Mouse (Mus musculus): ENCODE measurements around the gene Unc119. TPM values are rescaled to one million over a fixed set of nuclear protein-coding genes. Genes with fewer than 3 reads are reported as not detected.

Gene Unc119
- total RNA-seq, 2 experiments from 2014 or later: 28.2 to 30.6 TPM

DNA sequence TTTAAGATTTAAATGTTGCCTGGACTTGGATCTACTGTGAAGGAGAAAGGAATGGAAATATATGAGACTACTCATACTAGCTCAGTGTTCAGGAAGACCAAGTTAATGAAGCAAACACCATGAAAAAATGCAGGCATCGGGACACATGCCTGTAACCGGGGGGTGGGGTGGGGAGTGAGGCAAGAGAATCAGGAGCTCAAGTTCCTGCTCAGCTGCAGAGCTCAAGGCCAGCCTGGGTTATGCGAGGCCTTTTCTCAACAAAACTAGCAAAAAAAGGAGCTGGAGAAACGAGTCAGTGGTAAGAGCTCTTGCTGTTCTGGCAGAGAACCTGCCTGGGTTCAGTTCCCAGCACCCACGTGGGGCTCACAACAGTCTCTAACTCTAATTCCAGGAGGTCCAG, 9.3 kb upstream of the Unc119 start:
- no peak for DNase-seq (ENCODE audit: low spot score in 2 of 2)
- intact Hi-C loops (cut with DNase I): no loop called here

DNA sequence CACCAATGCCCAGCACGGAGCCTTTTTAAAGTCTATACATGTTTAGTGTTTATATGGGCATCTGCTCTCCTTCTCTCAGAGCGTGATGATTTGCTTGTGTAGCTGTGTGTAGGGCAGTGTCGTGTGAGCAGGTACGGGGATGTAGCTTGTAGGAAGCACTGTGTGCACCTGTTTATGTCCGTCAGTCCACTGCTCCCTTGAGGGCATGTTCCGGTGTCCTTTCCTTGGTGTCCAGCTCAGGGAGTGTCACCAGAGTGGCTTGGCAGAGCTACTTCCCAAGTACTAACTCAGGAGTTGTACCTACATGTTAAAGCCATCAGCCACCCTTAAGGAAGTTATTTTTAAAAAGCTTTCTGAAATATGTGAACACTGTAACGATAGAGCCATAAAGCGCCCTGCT, 6.2 kb upstream of the Unc119 start:
- intact Hi-C loops (cut with DNase I): no loop called here

DNA sequence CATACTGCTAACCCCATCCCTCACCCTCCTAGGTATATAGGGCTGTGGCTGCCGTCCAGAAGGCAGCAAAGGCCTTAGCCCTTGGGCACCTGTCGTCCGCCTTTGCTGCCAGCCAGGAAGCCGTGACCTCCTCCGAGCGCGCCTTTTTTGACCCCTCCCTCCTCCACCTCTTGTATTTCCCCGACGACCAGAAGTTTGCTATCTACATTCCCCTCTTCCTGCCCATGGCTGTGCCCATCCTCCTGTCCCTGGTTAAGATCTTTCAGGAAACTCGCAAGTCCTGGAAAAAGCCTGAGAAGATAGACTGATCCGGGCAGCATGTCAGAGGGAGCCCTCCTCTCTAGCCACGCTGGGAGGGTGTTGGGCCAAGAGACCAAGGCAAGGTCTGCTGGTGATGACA, 1.6 kb upstream of the Unc119 start:
- intact Hi-C loops (cut with DNase I): loop anchor here (5.0 kb wide), 1 partner anchor 79 kb away; the partner anchor contains the start of gene 2610507B11Rik
- no peak for DNase-seq (ENCODE audit: low spot score in 2 of 2)

More for the DNA sequence above, 6.2 kb upstream of the Unc119 start:
- no peak for DNase-seq (ENCODE audit: low spot score in 2 of 2)

DNA sequence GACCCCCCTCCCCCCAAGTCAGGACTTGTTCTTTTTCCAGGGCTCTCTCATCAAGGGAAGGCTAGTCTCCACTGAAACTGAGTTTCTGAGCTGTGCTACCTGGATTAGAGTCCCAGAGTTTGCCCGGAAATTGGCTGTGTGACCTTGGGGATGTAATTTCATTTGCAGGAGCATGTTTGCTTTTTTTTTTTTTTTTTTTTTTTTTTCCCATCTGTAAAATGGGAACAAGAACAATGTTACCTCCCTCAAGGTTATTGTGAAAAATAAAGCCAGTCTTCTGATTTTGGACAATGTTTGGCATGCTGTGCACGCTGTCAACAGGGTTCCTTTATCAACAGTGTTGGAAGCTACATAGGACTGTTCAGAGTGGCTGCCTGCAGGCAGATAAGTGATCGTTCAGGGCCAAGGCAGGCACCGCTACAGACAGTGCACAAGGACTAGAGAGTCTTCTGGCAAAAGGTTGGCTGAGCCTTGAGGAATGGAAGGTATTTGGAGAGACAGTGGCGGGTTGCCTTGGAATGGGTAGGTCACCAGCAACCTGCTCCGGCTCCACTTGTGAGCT, 1.1 kb downstream of the Unc119 start:
- intact Hi-C loops (cut with DNase I): loop anchor here (5.0 kb wide), 1 partner anchor 82 kb away; the partner anchor contains the start of gene 2610507B11Rik
- no peak for DNase-seq (ENCODE audit: low spot score in 2 of 2)

DNA sequence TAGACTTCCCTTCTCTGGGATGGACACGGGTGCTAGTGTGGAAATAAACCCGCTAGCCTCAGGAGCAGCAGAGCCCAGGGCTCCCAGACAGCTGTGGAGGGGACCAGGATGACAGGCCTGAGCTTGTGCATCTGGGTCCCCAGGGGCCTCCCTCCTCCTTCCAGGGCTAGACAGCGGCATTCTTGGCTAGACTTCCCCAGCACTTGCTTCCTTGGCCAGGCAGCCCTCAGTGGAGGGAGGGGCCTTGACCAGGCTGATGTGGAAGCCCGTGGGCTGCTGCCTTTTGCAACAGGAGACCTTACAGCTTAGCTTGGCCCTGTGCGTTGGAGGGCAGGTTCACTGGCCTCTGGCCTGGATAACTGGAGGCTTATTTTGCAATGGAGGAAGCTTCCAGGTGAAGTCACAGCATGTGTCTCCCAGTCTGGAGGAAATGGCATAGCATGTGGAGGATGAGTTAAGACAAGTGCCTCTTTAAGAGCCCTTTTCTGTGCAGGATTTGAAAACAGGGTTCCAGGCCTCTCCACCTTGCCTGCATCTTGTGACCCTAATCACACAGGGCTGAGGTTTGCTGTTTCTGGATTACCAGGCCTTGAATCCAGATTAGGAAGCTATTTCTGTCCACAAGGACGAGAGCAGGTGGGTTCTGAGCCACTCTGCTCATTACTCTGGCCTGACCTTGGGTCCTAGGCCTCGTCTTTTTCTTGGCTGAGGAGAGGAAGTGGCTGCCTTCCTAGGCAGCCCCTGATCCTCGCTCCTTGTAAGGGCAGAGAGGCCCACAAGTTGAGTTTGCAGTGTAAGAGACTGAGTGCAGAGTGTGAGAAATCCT, 1.8 kb downstream of the Unc119 start:
- DNase-seq (ENCODE audit: low spot score in 2 of 2): no peak
- intact Hi-C loops (cut with DNase I): loop anchor here (5.0 kb wide), 1 partner anchor 83 kb away; the partner anchor contains the start of gene 2610507B11Rik

DNA sequence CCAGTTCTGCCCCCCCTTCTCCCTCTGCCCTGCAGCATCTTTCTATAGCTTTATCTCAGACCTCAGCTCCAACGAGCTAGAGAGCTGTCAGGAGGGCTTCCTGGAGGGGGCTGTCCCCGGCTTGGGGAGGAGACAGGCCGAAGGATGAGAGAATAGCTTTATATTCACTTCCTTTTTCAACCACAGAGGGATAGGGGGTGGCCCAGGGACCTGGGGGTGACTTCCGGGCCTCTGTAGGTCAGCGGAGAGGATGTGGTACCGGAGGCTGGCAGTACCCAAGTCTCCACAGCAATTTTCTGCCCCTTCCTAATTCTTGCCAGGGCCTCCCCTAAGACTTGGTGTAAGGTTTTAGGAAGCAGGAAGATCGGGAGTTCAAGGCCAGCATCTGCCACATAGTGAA, 2.5 kb downstream of the Unc119 start:
- intact Hi-C loops (cut with DNase I): no loop called here
- DNase-seq (ENCODE audit: low spot score in 2 of 2): no peak

DNA sequence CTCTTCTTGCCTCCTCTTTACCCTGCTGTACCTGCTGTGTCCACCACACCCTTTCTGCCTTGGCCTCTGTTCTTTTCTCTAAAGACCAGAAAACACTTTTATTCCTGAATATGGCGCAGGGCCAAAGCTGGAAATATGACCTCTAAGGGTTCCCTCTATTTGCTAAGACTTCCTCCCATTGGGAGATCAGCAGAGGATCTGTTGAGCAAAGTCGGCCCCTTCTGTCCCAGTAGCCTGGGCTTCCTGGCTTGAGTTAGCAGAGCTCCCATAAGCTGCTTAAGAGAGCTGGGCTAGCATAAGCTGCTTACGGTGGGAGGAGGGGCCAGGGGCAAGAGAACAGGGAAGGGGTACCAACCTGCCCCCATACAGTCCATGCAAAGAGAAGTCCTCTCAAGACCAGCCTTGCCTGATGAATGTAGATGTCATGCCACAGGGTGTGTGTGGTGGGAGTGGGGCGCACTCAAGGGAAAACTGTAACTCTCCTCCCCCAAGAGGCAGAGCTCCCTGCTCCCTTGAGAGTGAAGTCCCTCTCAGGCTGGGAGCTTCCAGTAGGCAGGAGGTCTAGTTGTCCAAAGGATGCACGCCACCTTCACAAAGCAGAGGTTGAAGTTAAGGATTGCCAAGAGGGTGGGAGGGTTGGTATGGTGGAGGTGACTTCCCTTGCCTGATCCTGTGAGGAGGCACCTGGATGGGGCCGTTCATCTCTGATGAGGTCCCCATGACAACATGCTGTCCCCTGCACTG, 3.2 kb downstream of the Unc119 start:
- no peak for DNase-seq (ENCODE audit: low spot score in 2 of 2)
- intact Hi-C loops (cut with DNase I): no loop called here

DNA sequence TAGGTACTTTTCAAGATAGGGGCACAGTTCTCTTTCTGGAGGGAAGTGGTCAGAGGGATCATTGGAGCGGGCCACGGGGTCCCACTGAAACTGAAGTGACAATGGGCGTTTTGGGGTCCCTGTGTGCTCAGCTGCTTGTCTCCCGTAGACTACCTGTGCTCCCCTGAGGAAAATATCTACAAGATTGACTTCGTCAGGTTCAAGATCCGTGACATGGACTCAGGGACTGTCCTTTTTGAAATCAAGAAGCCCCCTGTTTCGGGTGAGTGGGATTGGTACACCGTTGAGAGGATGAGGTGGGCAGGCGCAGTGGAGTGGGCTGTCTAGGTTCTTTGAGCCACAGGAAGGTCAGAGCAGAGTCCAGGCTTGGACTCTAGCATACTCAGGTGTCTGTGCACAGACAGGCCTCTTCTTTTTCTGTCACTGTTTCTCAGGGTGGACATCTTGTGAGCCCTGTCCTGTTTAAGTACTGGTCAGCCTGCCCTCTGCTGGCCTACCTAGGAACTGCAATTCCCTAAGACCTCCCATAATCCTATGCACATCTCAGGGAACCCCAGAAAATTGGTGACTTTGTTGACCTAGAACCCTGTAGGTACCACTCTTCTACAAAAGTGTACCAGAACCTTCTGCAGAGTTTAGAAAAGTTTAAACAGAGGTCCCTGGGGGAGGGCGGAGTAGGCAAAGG, 3.9 kb downstream of the Unc119 start:
- peak; percentile 68 to 73 for DNase-seq (ENCODE audit: low spot score in 2 of 2)
- intact Hi-C loops (cut with DNase I): no loop called here

DNA sequence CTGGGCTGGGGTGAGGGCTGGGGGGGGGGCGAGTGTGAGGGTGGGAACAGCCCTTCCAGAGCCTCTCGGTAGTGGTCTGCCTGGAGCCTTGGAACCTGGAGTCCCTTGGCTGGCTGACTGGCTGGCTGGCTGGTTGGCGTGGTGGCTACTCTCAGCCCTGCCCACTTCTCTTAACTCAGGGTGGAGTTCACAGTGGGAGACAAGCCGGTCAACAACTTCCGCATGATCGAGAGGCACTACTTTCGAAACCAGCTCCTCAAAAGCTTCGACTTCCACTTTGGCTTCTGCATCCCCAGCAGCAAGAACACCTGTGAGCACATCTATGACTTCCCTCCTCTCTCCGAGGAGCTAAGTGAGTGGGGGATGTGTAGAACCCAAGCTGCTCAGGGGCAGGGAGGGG, 4.6 kb downstream of the Unc119 start:
- intact Hi-C loops (cut with DNase I): no loop called here
- no peak for DNase-seq (ENCODE audit: low spot score in 2 of 2)

DNA sequence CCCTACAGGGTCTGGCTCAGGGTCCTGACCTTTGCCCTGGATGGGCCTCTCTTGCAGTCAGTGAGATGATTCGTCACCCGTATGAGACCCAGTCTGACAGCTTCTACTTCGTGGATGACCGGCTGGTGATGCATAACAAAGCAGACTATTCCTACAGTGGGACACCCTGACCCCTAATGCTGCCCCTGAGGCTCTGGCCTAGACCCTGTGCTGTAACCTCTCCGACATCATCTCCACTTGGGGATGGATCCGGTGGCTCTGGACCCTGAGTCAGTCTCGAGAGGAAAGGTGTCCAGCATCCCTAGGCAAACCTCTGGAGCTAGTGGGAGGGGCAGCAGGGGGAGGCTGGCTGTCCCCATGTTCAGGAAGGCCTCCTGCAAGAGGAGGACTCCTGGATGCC, 5.2 kb downstream of the Unc119 start:
- no peak for DNase-seq (ENCODE audit: low spot score in 2 of 2)
- intact Hi-C loops (cut with DNase I): no loop called here

DNA sequence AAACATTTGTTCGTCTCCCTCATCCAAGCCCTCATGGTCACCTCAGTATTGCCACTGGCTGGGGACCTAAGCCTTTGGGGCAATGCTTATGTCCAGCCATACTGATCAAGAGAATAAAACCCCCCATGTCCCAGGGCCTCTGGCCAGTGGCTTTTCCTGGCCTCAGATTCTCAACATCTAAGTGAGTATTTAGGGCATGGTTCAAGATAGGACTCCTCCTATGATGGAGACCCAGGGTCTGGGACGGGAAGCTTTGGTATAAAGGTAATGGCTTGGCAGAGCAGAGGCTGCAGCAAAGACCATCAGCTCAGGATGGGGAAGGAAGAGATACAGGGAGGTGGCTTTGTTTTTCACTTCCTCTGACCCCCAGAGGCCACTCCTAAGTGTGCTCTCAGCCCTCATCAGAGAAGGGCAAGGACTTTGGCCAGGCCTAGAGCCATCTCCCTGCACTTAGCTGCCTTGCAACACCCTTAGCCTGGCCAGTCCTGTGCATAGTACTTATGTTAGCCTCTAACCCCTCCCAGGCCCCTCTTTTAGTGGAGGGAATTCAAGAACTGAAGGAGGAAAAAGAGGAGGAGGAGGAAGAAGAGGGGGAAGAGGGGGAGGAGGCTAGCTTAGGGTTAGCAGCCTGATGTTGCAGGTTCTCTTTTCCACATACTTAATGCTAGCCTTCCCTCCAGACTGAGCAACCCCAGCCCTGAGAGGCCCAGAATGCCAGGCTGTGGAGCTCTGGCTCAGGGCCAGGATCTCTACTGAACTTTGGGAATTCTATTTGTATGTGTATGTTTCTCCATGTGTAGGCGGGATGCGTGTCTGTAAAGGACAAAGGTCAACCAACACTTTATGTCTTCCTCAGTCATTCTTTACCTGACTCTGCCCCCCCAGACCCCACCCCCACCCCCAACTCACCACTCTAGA, 6.4 kb downstream of the Unc119 start:
- intact Hi-C loops (cut with DNase I): no loop called here

DNA sequence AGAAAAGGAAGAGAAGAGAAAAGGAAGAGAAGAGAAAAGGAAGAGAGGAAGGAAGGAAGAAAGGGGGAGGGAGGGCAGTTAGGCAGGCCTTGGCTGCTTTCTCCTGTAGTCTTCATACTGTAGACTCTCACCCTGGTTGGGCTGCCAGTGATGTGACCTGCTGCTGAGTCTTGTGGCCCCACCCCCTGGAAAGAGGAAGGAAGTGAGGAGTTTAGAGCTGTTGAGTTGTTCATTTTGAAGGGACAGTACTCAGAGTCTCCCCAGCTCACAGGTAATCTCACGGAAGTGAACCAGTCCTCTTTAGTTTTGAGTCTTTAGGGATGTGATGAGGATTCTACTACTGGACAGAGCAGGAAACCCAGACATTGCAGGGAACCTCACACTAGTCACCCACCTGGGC, 9.8 kb downstream of the Unc119 start:
- DNase-seq (ENCODE audit: low spot score in 2 of 2): no peak
- intact Hi-C loops (cut with DNase I): no loop called here

More for the DNA sequence above, 6.4 kb downstream of the Unc119 start:
- DNase-seq (ENCODE audit: low spot score in 2 of 2): no peak

DNA sequence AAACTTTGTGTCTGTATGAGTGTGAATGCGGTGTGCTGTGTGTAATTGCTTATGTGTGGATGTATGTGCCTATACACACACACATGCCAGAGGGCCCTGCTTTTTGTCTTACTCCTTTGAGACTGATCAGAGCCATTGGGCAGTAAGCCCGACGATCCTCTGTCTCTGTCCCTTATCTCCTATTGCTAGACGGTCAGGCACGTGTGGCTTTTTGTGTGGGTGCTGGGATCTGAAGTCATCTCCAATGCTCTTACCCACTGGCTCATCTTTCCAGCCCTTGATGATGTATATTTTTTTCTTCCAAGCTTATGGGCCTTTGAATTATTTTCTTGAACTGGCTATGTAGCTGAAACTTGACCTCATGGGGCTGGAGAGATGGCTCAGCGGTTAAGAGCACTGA, 11.6 kb downstream of the Unc119 start:
- intact Hi-C loops (cut with DNase I): no loop called here
- no peak for DNase-seq (ENCODE audit: low spot score in 2 of 2)

DNA sequence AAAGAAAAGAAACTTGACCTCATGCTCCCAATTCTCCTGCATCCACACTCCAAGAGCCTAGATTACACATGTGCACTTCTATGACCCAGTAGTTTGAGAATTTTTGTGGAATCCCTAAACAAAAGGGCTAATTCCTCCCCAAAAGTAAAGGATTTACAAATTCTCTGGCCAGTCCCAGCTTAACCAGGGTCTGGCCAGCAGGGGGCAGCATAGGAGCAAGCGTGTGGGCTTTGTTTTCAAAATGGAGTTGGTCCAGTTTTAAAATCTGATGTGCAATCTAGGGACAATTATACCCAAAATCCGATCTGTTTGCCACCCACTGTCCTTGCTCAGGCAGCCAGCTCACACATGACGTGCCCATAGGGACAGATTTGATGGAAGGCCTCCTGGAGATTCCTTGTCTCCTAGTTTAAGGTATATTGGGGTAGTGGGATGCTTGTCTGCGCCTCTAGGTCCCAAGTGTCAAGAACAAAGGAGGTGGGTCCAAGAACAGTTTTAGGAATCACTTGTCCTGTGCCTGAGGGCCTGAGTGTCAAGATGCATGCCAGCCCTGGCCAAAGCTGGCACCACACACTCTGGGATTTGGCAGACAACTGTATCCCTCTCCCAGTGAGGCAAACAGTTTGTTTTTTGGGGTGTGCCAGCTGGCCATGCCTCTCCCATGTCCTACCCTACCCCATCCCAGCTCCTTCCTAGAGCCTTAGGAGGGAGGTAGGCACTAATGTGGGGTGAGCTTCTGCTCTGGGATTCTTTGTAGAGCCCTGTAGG, 12.4 kb downstream of the Unc119 start:
- intact Hi-C loops (cut with DNase I): no loop called here
- DNase-seq (ENCODE audit: low spot score in 2 of 2): peak in 1 of 2 experiments; percentile 62

DNA sequence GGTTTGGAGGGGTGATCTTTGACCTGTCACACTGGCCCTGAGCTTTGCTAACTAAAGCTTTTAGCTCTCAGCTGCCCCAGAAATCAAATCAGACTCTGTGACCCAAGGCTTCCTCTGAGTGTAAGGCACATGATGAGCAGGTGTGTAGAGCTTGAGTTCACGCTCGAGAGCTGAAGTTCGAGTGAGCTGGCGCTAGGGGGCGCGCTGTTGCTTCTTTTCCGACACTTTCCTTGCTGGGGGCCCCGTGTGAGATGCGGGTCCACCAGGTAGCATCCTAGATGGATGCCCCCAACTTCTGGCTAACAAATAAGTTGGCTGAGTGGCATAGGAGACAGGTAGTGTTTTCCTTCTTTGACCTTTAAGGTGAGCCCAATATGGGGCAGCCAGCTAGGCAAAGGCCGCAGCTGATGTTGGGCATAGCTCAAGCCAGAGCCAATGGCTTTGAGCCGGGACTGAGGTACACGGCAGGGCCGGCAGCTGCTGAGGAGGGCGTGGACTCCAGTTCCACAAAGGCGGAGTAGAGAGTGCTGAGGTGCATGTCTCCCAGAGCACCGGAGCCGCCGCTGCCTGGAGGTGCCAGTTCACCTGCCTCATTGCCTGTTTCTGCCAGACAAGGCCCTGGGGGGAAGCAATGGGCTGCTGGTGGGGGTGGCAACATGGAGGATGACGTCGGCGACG, 15.2 kb downstream of the Unc119 start:
- peak; percentile 36 to 61 for DNase-seq (ENCODE audit: low spot score in 2 of 2)
- intact Hi-C loops (cut with DNase I): no loop called here

DNA sequence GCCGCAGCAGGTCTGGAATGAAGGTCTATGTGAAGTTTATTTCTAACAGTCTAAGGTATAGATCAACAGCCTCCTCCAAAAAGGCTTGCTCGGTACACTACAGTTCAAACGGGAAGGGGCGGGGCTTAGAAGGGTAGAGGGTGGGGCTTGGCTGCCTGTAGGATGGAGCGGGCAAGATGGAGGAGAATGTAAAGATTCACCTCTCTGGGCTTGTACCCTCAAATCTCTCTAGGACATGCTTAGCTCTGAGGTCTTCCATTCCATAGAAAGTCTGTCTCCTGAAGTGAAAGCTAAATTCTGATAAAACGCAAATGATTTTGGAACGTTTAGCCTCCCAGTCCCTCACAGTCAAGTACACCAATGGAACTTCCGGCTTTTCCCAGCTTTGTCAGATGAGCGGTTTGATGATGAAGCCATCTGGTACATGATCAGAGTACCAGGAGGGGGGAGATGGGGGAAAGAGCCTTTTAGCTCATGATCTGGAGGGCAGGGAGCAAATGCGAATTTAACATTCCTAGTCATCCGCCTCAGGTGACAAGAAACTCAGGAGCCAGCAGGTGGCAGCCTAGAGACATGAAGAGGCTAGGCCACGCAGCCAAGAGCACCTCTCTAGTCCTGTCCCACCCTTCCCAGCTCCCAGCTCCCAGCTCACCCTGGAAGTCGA, 17.0 kb downstream of the Unc119 start:
- DNase-seq (ENCODE audit: low spot score in 2 of 2): peak; percentile 74 to 80
- intact Hi-C loops (cut with DNase I): loop anchor here (1.0 kb wide), 1 partner anchor 39 kb away; no protein-coding TSS in a partner anchor

DNA sequence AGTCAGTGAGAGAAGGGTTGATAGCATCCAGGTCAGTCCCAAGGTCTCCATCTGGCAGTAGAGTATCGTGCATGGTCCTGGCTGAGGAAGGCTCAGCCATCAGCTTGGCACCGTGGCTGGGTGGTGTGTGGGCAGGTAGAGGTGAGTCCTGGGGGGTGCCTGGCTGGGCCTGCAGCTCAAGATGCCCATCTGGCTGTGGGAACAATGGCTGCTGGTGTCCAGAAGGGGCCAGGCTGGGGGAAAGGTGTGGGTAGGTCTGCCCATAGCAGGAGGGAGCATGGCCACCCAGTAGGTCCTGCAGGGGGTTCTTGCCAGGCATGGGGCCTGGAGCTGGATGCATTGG, 17.5 kb downstream of the Unc119 start:
- intact Hi-C loops (cut with DNase I): loop anchor here (1.0 kb wide), 1 partner anchor 39 kb away; no protein-coding TSS in a partner anchor
- DNase-seq (ENCODE audit: low spot score in 2 of 2): no peak
